Mouse (Mus musculus) bone marrow, adult 2 months (tissue): ENCODE measurements at regions not wholly inside any gene's neighbourhood (a gene's known extent, or its start where the extent isn't known, plus 50 kb on each side); places are given as distances from the start of the nearest gene placed in this dataset.

Source experiments
- CTCF ChIP-seq: fragments of 200-500 bp; IDR thresholded peaks from 2 replicates; pipeline ENCODE4 v1.5.1; 2011; ENCODE audit warnings: low read length, control low read depth; ENCODE audit not compliant: control insufficient read depth, insufficient read depth
- POLR2A ChIP-seq: fragments of 200-500 bp; IDR thresholded peaks from 2 replicates; pipeline ENCODE4 v1.6.1; 2011; ENCODE audit warnings: low read depth, mild to moderate bottlenecking, control low read depth, low read length, borderline replicate concordance; ENCODE audit not compliant: control insufficient read depth

- TF ChIP-seq CTCF (no peak), POLR2A (no peak)
These were observed 161.8 kb upstream of the Irx5 start for GRCm38 (mm10) chr8:92195635-92196034.
